Mouse (Mus musculus) intestine, embryonic 16.5 days (tissue): ENCODE results near the gene Gmds. TPM values are rescaled to one million over a fixed set of nuclear protein-coding genes. Genes with fewer than 3 reads are reported as not detected.

ENCODE experiments used
- ATAC-seq: fragments of 200-750 bp; cut with Nextera tagmentation; 2 replicates; pipeline ENCODE4 v1.8.0; 2017; ENCODE audit warnings: moderate TSS enrichment, moderate library complexity
- H3K27ac ChIP-seq: fragments of 300-500 bp; sonication (generic); 2 replicates; pipeline ENCODE4 v1.5.1; 2014; ENCODE audit warnings: mild to moderate bottlenecking, low read length
- H3K27me3 ChIP-seq: fragments of 300-500 bp; sonication (generic); replicated peaks from 2 replicates; pipeline ENCODE4 v1.6.1; 2014; ENCODE audit warnings: low read length, control low read depth, mixed read lengths; ENCODE audit not compliant: control insufficient read depth, insufficient read depth
- H3K36me3 ChIP-seq: fragments of 300-500 bp; sonication (generic); 2 replicates; pipeline ENCODE4 v1.6.1; 2014; ENCODE audit warnings: low read length, control low read depth; ENCODE audit not compliant: control insufficient read depth, insufficient read depth
- H3K4me1 ChIP-seq: fragments of 300-500 bp; sonication (generic); 2 replicates; pipeline ENCODE4 v1.6.1; 2014; ENCODE audit warnings: low read length, control low read depth, mixed read lengths; ENCODE audit not compliant: control insufficient read depth, insufficient read depth
- H3K4me2 ChIP-seq: fragments of 300-500 bp; sonication (generic); 2 replicates; pipeline ENCODE4 v1.6.1; 2014; ENCODE audit warnings: low read depth, low read length, control low read depth
- H3K4me3 ChIP-seq: fragments of 300-500 bp; sonication (generic); 2 replicates; pipeline ENCODE4 v1.5.1; 2014; ENCODE audit warnings: mild to moderate bottlenecking, low read length
- H3K9ac ChIP-seq: fragments of 300-500 bp; sonication (generic); 2 replicates; pipeline ENCODE4 v1.6.1; 2014; ENCODE audit warnings: low read depth, low read length
- H3K9me3 ChIP-seq: fragments of 300-500 bp; sonication (generic); 2 replicates; pipeline ENCODE4 v1.6.1; 2016; ENCODE audit warnings: low read length, control low read depth; ENCODE audit not compliant: control insufficient read depth
- WGBS: fragments of 180-500 bp; shearing (Covaris S2); extraction: QIAGEN DNeasy Blood & Tissue Kit; methylation state at CpG from one replicate; pipeline ENCODE4 v1.1.7; 2014; 5-methylcytosine and 5-hydroxymethylcytosine counted together
- polyA plus RNA-seq: library from polyadenylated mRNA; unstranded; fragments of >200 nt; fragmentation: Nextera tagmentation; extraction: Ambion mirVana; gene quantifications from 2 replicates; pipeline ENCODE4 v1.2.1, GENCODE M21; 2015

The Gmds gene
- polyA plus RNA-seq, 1 experiment from 2014 or later = 210 TPM

GRCm38 (mm10) chr13:31897493-31897892, 441.0 kb downstream of the Gmds start:
- WGBS = 90% methylated on average over 4 of the region's 4 CpGs
- Histone ChIP-seq H3K9me3 (no peaks in the 10 kb centered on the region), H3K36me3 (no peaks in the 10 kb centered on the region), H3K4me1 (no peaks in the 10 kb centered on the region), H3K4me2 (no peak overlapping the region), H3K27me3 (no peaks in the 10 kb centered on the region), H3K27ac (no peak overlapping the region), H3K9ac (no peak overlapping the region), H3K4me3 (no peak overlapping the region)
- ATAC-seq = no peak

- no peak for ATAC-seq
- 0 out of 2 replicates have a peak, but pooled peaks cover 3% of the 10 kb centered on the region for H3K9me3 ChIP-seq
- H3K9ac ChIP-seq = no peak overlapping the region
- H3K4me1 ChIP-seq = no peaks in the 10 kb centered on the region
- WGBS = 64% methylated on average over 3 of the region's 3 CpGs
- H3K36me3 ChIP-seq = no peaks in the 10 kb centered on the region
- H3K27ac ChIP-seq = no peak overlapping the region
- no peak overlapping the region for H3K4me2 ChIP-seq
- H3K27me3 ChIP-seq = no peaks in the 10 kb centered on the region
- no peak overlapping the region for H3K4me3 ChIP-seq
Observed at GRCm38 (mm10) chr13:31894511-31894910, 444.0 kb downstream of the Gmds start.

- WGBS = 63% methylated on average over 2 of the region's 2 CpGs
- ATAC-seq = no peak
- H3K27ac ChIP-seq = no peak overlapping the region
Observed at GRCm38 (mm10) chr13:31892913-31893514, 445.5 kb downstream of the Gmds start.

GRCm38 (mm10) chr13:31888500-31888899, 450.0 kb downstream of the Gmds start:
- 0 out of 2 replicates have a peak, but pooled peaks cover 3% of the 10 kb centered on the region for H3K9me3 ChIP-seq
- no peak overlapping the region for H3K4me2 ChIP-seq
- H3K4me1 ChIP-seq = peaks cover 3% of the 10 kb centered on the region; the same call in 1 of the 2 replicates
- no peak overlapping the region for H3K27ac ChIP-seq
- H3K36me3 ChIP-seq = no peaks in the 10 kb centered on the region
- no peaks in the 10 kb centered on the region for H3K27me3 ChIP-seq
- 53% methylated on average over 3 of the region's 3 CpGs for WGBS
- no peak overlapping the region for H3K4me3 ChIP-seq
- H3K9ac ChIP-seq = no peak overlapping the region
- ATAC-seq = no peak

More at GRCm38 (mm10) chr13:31892913-31893514, 445.5 kb downstream of the Gmds start:
- H3K27me3 ChIP-seq = no peaks in the 10 kb centered on the region
- H3K4me2 ChIP-seq = no peak overlapping the region
- no peak overlapping the region for H3K9ac ChIP-seq
- H3K4me3 ChIP-seq = no peak overlapping the region
- H3K9me3 ChIP-seq = 0 out of 2 replicates have a peak, but pooled peaks cover 3% of the 10 kb centered on the region
- no peaks in the 10 kb centered on the region for H3K36me3 ChIP-seq
- peaks cover 3% of the 10 kb centered on the region; the same call in 1 of the 2 replicates for H3K4me1 ChIP-seq

- Histone ChIP-seq H3K27me3 (no peaks in the 10 kb centered on the region), H3K4me1 (peaks cover 3% of the 10 kb centered on the region; the same call in 1 of the 2 replicates), H3K4me2 (no peak overlapping the region), H3K27ac (no peak overlapping the region), H3K4me3 (no peak overlapping the region), H3K36me3 (no peaks in the 10 kb centered on the region), H3K9ac (no peak overlapping the region), H3K9me3 (no peaks in the 10 kb centered on the region)
- 87% methylated on average over 1 of the region's 1 CpGs for WGBS
- ATAC-seq = no peak
Observed at GRCm38 (mm10) chr13:31885769-31886168, 452.8 kb downstream of the Gmds start.

- 77% methylated on average over 8 of the region's 8 CpGs for WGBS
- ATAC-seq = no peak
Observed at GRCm38 (mm10) chr13:31878805-31879477, 459.6 kb downstream of the Gmds start.

GRCm38 (mm10) chr13:31877061-31877460, 461.5 kb downstream of the Gmds start:
- WGBS = 63% methylated on average over 4 of the region's 4 CpGs

More at GRCm38 (mm10) chr13:31878805-31879477, 459.6 kb downstream of the Gmds start:
- Histone ChIP-seq H3K27ac (no peak overlapping the region), H3K9ac (no peak overlapping the region), H3K4me3 (no peak overlapping the region), H3K4me2 (no peak overlapping the region), H3K9me3 (no peaks in the 10 kb centered on the region), H3K27me3 (no peaks in the 10 kb centered on the region), H3K36me3 (no peaks in the 10 kb centered on the region), H3K4me1 (no peaks in the 10 kb centered on the region)

GRCm38 (mm10) chr13:31874427-31874826, 464.1 kb downstream of the Gmds start:
- Histone ChIP-seq H3K9me3 (no peaks in the 10 kb centered on the region), H3K27me3 (no peaks in the 10 kb centered on the region), H3K9ac (no peak overlapping the region), H3K4me3 (no peak overlapping the region), H3K4me2 (no peak overlapping the region), H3K27ac (no peak overlapping the region), H3K36me3 (no peaks in the 10 kb centered on the region), H3K4me1 (no peaks in the 10 kb centered on the region)
- no peak for ATAC-seq
- WGBS = 78% methylated on average over 3 of the region's 3 CpGs

More at GRCm38 (mm10) chr13:31877061-31877460, 461.5 kb downstream of the Gmds start:
- no peaks in the 10 kb centered on the region for H3K9me3 ChIP-seq
- no peaks in the 10 kb centered on the region for H3K27me3 ChIP-seq
- no peak overlapping the region for H3K4me2 ChIP-seq
- no peak overlapping the region for H3K4me3 ChIP-seq
- no peaks in the 10 kb centered on the region for H3K4me1 ChIP-seq
- H3K36me3 ChIP-seq = no peaks in the 10 kb centered on the region
- ATAC-seq = peak; percentile 23; the same call in 1 of the 2 replicates
- H3K9ac ChIP-seq = no peak overlapping the region
- H3K27ac ChIP-seq = no peak overlapping the region

- no peak overlapping the region for H3K27ac ChIP-seq
- H3K9ac ChIP-seq = no peak overlapping the region
- no peaks in the 10 kb centered on the region for H3K36me3 ChIP-seq
- 87% methylated on average over 1 of the region's 1 CpGs for WGBS
- H3K4me1 ChIP-seq = no peaks in the 10 kb centered on the region
- no peak overlapping the region for H3K4me2 ChIP-seq
- no peaks in the 10 kb centered on the region for H3K27me3 ChIP-seq
- ATAC-seq = no peak
- no peak overlapping the region for H3K4me3 ChIP-seq
- no peaks in the 10 kb centered on the region for H3K9me3 ChIP-seq
Observed at GRCm38 (mm10) chr13:31873269-31873668, 465.3 kb downstream of the Gmds start.
